Mouse (Mus musculus): ENCODE data around the gene Lingo3.
A peak's percentile ranks its signal among the peaks of the same experiment; 100 is the strongest.
"Not testable (repeated sequence)": the region's sequence is repeated elsewhere in the genome, so short reads cannot be mapped to it uniquely, and the experiment has no call there.

The Lingo3 gene

DNA sequence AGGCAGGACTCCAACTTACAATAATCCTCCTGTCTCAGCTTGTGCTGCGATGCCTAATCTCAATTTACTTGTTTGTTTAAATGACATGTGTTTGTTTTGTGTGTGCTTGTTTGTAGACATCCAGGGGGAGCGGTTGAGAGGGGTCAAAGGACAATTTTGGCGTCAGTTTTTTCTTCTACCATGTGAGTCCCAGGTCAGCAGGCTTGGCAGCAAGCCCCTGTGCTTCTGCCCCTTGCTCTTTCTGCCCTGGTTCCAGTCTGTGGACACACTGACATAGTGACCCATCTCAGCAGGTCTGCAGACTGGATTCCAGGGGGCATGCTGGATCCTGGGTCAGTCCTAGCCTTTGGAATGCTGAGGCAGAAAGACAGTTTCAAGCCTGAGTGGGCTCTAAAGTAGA lies 24.4 kb downstream of the Lingo3 start:
- DNase-seq (ENCODE audit: low read depth): no peak

DNA sequence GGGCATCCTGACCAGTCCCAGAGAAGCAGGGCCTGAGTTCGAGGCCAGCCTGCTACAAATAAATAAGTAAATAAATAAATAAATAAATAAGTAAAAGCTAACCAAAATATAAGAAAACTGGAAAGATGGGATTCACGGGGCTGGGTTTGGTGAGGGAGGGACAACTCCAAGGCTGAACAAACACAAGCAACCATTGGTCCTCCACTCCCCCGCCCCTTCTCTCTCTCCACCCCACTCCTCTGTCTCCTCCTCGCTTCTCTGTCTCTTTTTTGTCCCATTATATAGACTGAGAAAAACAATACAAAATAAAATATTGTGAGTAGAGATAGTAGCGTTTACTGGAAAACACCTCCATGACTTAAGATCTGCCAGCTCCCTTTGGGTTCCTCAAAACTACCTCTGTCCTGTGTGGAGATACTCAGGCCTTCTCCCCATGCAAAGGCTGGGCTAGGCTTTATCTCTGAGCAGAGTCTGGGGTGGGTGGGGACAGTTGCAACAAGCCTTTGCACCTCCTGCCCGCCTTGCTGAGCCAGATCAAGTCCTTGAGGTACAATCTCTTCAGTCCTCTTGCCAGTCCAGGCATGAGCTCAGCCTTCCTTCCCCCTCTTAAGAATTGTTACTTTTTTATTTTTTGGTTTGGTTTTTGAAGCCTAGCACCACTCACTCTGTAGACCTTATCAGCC lies 25.1 kb downstream of the Lingo3 start:
- no peak for DNase-seq (ENCODE audit: low read depth)

DNA sequence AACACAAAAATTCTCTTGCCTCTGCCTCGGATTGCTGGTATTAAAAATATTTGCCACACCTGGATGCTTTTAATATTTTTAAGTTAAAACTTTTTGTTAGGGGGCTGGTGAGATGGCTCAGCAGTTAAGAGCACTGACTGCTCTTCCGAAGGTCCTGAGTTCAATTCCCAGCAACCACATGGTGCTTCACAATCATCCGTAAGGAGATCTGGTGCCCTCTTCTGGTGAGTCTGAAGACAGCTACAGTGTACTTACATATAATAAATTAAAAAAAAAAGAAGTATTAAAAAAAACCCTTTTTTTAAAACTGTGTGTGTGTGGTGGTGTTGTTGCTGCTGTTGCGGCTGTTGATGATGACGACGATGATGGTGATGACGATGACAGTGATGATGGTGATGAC lies 25.9 kb downstream of the Lingo3 start:
- DNase-seq (ENCODE audit: low read depth): peak; percentile 71

DNA sequence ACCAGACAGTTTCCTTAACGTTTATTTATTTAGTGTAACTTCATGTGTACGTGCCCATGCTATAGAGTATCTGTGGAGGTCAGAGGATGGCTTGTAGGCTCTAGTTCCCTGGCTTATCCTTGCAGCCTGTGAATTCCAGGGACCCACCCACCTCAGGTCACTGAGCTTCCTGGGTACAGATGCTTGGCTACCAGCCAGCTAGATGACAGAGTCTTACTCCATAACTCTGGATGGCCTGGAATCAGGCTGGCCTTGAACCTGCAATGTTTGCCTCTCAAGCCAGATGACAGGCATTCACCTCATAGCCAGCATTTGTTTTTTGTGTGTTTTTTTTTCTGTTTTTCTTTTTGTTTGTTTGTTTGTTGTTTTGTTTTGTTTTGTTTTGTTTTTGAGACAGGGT lies 26.7 kb downstream of the Lingo3 start:
- DNase-seq (ENCODE audit: low read depth): no peak

DNA sequence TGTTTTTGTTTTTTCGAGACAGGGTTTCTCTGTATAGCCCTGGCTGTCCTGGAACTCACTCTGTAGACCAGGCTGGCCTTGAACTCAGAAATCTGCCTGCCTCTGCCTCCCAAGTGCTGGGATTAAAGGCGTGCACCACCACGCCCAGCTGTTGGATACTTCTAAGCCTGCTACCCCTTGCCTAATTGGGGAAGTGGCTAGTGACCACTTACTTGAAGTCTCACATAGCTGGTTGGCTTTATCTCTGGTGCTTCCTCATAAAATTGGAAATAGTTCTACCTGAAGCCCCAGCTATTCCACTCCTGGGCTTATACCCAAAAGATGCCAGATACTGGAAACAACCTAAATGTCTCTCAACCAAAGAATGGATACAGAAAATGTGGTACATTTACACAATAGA lies 27.5 kb downstream of the Lingo3 start:
- DNase-seq (ENCODE audit: low read depth): not testable (repeated sequence)

DNA sequence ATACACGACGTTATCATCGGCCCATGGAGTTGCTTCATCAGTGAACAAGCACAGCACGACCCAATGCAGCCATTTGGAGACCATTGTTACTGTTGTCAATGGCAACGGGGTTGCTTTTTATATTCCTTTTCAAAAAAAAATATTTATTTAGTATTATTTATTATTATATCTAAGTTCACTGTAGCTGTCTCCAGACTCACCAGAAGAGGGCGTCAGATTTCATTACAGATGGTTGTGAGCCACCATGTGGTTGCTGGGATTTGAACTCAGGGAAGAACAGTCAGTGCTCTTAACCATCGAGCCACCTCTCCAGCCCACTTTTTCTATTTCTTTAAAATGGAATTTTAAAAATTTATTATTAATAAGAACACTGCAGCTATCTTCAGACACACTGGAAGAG lies 29.0 kb downstream of the Lingo3 start:
- DNase-seq (ENCODE audit: low read depth): no peak

DNA sequence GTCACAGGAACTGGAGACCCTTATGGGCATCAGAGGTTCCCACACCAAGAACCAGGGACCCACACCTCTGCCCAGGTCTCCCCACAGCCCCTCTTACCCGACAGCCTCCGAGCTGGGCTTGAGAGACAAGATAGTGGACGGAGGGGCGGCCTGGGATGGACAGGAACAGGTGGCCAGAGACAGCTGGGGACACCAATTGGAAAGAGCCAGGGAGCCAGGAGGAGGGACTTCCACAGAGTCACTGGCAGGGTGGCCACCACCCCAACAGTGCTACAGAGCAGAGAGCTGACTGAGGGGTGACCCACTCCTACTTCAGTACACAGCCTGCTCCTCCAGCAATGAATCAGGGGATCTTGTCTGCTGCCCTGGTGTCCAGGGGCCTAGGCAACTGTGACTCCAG lies 30.5 kb downstream of the Lingo3 start, which contains the start of gene Jsrp1:
Gene Jsrp1 (minus strand): TSS at position 133 of the 400 bp plus-strand sequence.
- no peak for DNase-seq (ENCODE audit: low read depth)

DNA sequence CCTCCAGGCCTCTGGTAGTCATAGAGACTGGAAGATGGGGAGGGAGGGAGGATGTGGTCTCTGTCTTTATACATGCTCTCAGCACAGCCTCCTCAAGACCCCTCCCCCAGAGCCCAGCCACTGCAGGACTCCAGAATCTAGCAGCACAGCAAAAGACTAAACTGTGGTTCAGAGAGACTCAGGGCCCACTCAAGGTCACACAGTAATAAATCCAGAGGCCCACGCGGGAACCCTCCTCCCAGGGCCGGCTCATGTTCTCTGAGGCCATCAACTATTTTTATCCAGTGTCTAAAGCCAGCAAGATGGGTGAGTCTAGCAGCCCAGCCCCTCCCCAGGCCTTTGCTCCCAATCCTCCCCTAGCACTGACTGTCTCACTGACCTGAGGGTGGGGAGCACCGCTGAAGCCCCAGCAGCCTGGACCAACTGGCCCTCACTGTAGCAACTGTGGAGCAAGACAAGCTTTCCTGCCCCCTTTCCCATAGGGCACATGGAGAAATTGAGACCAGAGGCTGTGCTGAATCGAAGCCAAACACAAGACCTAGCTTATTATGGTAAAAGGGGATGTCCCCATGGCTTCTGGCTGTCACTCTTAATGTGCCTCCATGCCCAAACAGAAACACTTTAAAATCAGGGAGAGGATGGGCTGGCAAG lies 31.3 kb downstream of the Lingo3 start:
- no peak for DNase-seq (ENCODE audit: low read depth)

DNA sequence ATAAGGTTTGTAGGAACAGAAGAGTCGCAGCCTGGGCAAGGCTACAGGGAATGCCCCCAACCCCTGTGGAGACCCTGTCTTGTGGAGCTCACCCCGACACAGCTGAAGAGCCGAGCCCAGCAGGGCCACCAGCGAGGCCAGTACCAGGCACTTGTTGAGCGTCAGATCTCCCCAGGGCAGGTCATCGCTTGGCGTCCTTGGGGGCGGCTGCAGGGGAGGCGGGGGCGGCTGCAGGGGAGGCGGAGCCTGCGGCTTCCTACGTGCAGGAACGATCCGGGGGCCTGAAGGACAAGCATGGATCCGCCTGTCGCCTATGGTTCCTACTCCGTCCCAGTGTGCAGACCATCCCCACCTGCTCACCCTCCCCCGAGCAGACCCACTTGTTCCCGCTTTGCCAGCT lies 33.8 kb downstream of the Lingo3 start:
- no peak for DNase-seq (ENCODE audit: low read depth)

DNA sequence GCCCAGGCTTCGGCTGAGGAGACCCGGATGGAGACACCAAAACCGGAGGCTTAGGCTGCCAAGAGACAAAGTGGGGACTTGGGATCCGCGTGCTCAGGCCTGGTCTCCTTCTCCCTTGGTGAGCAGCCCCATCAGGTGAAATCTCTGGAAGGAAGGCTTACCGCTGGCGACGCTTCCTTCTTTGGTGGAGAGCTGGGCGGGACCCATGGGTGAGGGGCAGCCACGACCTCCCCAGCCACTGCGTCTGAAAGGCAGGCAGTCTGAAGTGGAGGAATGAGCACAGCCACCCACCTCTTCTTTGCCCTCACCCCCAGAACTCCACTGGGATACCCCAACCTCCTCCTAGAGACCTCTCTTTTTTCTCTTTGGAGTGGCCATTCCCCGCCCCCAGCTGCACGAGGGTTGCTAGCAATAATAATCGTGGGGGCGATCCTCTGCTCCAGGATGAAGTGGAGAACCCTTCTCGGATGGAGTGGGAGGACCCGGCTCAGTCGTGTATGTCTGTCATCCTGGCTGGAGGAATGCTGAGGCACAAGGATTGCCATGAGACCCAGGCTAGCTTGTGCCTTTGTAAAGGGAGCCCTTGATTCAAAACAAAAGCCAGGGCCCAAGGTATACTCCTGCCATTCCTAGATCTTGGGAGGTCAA lies 34.7 kb downstream of the Lingo3 start:
- no peak for DNase-seq (ENCODE audit: low read depth)

DNA sequence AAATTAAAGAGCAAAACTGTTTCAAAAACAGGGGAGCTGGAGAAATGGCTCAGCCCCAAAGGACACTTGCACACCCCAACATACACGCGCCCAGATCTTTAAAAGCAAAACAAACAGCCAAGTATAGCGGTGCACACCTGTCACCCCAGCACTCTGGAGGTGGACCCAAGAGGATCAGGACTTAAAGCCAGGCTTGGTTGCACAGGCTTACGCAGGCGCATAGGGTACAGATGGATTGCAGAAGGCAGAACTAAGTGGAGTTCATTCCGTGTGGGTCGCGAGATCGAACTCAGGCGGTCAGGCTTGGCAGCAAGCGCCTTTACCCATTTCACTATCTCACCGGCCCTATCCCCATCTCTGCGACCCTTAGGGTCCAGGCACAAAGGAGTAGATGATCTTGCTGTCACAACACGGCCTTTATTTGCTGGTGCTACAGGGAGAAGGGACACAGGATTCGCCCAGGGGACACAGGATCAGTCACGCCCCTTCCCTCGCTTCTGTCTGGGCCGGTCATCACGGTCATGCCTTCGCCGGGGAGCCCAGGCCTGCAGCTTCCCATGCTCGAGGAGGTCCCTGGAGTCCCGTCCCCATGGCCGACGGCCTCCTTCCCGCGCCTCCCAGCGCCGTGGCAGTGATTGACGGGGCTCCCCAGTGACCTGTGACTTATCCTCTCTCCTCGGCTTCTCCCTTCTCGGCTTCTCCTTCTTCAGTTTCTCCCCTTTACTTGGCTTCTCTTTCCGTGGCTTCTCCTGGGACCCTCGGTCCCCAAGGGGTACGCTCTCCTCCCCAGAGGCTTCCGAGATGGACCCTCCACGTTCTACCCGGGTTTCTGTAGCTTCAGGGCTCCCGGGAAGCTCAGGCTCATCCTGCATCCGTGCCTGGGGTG lies 35.5 kb downstream of the Lingo3 start:
- DNase-seq (ENCODE audit: low read depth): no peak

DNA sequence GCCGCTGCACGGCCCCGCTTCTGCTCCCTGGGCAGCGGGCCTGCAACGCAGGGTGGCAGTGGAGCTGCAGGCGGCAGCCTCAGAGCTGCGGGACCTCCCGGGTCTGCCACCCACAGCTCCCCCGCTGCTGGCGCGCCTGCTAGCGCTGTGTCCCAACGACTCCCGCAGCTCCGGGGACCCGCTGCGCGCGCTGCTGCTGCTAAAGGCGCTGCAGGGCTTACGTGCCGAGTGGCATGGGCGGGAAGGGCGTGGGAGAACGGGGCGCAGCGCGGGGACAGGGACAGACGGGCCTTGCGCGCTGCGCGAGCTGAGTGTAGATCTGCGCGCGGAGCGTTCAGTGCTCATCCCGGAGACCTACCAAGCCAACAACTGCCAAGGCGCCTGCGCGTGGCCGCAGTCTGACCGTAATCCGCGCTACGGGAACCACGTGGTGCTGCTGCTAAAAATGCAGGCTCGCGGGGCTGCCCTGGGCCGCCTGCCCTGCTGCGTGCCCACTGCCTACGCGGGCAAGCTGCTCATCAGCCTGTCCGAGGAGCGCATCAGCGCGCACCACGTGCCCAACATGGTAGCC lies 36.7 kb downstream of the Lingo3 start:
- DNase-seq (ENCODE audit: low read depth): no peak

DNA sequence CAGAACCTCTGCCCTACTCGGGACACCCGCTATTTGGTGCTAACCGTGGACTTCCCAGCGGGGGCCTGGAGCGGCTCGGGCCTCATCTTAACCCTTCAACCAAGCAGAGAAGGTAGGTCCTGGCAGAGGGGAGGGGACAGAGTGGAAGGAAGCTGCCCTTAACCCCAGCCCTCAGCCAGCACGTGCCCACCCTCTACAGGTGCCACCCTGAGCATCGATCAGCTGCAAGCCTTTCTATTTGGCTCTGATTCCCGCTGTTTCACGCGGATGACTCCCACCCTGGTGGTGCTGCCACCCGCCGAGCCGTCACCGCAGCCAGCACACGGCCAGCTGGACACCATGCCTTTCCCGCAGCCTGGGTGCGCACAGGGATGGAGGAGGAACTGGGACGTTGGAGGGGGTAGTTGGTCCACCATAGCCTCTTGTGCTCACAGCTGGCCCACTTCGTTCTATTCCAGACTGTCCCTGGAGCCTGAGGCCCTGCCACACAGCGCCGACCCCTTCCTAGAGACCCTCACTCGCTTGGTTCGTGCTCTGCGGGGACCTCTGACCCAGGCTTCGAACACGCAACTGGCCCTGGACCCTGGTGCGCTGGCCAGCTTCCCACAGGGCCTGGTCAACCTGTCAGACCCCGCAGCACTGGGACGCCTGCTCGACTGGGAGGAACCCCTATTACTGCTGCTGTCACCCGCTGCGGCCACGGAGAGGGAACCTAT lies 37.3 kb downstream of the Lingo3 start:
- no peak for DNase-seq (ENCODE audit: low read depth)

DNA sequence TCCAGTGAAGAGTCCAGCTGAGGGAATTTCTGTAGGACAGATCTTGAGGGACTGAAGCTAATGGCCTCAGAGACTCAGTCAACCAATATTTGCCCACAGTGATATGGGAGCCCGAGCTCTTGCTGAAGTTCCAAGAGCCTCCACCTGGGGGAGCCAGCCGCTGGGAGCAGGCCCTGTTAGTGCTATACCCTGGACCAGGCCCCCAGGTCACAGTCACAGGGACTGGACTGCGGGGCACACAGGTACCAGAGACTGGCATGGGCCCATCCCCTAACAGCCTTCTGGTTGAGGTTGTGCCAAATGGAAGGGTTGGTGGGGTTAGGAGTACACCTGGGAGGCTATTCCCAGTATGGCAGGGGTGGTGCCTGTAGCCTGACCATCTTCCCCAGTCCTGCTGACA lies 37.9 kb downstream of the Lingo3 start:
- peak; percentile 72 for DNase-seq (ENCODE audit: low read depth)

DNA sequence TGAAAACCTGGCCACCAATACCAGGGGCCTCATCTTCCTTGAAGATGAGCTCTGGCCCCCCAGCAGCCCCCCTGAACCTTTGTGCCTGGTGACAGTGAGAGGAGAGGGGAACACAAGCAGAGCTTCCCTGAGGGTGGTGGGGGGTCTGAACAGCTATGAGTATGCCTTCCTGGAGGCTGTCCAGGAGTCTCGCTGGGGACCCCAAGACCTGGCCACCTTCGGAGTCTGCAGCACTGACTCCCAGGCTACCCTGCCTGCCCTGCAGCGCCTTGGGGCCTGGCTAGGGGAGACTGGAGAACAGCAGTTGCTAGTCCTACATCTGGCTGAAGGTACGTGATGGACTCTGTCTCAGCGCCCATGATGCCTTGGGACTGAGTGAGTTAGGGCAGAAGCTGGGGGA lies 38.5 kb downstream of the Lingo3 start:
- no peak for DNase-seq (ENCODE audit: low read depth)

DNA sequence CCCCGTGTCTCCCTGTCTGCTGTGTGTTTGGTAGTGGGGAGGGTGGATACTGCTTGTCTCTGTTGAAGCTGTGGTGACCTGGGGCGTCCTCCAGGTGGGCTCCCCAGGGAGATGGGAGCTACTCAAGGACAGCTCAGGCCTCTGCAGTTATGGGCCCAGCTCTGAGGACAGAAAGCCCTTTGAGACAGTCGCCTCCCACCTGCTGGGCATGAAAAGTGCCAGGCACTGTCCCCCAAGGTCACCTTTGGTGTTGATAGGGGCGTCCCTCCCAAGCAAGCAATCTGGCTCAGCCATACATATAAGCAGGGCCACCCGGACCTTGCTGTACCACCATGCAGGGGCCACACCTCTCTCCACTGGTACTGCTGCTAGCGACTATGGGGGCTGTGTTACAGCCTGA lies 38.9 kb downstream of the Lingo3 start, which contains the start of gene Amh:
Gene Amh (plus strand): TSS at position 328 of the 400 bp plus-strand sequence.
- DNase-seq (ENCODE audit: low read depth): no peak

DNA sequence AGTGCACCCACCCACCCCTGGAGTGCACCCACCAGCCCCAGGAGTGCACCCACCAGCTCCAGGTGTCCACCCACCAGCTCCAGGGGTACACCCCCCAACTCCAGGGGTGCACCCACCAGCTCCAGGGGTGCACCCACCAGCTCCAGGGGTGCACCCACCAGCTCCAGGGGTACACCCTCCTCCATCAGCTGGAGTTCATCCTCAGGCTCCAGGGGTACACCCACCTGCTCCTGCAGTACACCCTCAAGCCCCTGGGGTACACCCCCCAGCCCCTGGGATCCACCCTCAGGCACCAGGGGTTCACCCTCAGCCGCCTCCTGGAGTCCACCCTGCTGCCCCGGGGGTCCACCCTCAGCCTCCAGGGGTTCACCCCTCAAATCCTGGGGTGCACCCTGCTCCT lies 39.5 kb downstream of the Lingo3 start:
- DNase-seq (ENCODE audit: low read depth): no peak

DNA sequence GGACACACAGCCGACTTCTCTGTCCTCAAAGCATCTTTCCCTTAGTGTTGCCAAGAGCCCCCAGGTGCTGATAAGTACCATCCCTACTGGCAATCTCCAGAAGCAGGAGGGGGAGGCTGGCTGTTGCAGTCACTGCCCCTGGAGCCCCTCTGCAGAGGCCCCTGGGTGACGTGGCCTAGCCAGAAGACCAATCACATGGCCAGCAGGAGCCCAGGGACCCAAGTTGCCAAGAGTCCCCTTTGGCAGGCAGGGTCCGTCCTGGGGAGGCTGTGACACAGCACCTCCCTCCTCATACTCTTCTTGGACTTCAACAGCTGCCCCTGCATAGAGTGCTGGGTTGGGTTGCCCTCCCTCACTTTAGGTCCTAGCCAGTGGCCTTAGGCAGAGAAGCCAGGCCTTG lies 40.8 kb downstream of the Lingo3 start:
- no peak for DNase-seq (ENCODE audit: low read depth)

DNA sequence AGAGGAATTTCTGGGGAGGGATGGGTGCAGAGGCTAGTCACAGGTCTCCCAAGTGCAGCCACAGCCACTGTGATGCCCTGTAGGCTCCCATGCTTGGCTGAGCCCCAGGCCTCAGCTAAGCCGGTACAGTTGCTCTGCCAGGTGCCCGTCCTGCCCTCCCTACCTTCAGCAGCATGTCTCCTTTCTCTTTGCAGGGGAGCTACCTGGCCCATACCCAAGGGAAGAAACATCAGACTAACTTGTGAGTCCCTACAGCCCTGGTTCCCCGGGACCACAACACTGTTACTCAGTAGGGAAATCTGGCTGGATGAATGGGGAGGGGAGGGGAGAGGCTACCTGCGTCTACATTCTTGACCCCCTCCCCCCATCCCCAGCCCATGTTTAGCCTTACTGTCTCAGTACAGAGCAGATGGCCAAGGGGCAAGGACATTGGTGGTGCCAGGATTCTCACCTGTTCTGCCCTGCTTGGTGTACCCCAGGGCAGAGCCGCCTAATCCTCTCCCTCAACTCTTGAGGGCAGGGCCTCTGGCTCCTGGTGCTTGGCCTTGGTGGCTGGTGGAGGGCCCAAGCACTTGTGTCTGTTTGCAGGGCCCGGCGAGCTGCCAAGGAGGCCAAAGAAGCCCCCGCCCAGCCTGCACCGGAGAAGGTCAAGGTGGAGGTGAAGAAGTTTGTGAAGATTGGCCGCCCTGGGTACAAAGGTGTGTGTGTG lies 41.5 kb downstream of the Lingo3 start:
- DNase-seq (ENCODE audit: low read depth): no peak

DNA sequence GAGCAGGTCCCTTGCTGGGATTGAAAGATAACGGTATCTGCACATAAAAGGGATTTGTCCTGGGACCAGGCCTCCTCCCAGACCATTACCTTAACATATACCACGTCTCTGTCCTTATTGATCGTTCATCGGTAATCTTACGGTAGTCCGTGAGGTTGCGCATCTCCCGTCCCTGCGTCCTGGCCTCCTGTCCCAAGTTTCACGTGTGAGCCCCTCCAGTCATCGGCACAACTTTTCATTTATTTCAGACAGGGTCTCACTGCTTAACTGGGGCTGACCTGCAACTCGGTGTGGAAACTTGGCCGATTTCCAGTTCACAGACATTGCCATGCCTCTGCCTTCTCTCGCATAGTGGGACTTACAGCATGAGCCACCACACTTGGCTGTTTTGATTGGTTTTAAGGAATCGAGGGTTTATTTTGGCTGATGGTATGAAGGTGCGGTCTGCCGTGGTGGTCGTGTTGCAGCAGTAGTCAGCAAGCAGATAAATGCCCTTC lies 44.7 kb downstream of the Lingo3 start:
- DNase-seq (ENCODE audit: low read depth): peak; percentile 70
